Mouse (Mus musculus) heart, adult 2 months (tissue): ENCODE measurements around the gene Kdm6b.

Experiments
- CTCF ChIP-seq: fragments of 200-600 bp; IDR thresholded peaks from 2 replicates; pipeline ENCODE4 v1.8.1; 2022; ENCODE audit warnings: antibody characterized with exemption, mild to moderate bottlenecking, moderate library complexity
- EP300 ChIP-seq: fragments of 200-500 bp; IDR thresholded peaks from 2 replicates; pipeline ENCODE4 v1.6.1; 2011; ENCODE audit warnings: low read depth, low read length, control low read depth; ENCODE audit not compliant: insufficient read depth
- POLR2A ChIP-seq: fragments of 200-500 bp; IDR thresholded peaks from 2 replicates; pipeline ENCODE4 v1.6.1; 2011; ENCODE audit warnings: mild to moderate bottlenecking, low read depth, low read length, control low read depth; ENCODE audit not compliant: insufficient read depth

DNA sequence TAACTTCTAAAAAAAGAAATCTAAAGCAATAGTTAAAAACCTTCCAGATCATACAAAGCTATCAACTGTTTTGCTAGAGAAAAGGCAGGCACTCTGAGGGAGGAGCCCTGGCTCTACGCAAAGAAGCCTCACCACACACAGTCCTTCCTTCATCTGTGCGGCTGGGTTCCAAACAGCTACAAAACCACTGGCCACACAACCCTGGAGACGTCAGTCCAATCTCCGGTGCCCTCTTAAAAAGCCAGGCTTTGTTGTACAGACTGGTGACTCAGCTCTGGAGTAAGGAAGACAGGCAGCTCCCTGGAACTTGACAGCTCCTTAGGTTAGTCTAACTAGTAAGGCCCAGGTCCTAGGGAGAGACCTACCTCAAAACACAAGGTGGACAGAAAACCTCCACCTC, 37.8 kb downstream of the Kdm6b start:
- no peak for TF ChIP-seq CTCF
- no peak for TF ChIP-seq POLR2A
- no peak for TF ChIP-seq EP300
